Mouse (Mus musculus): ENCODE data around the gene Cox4i2. TPM values are rescaled to one million over a fixed set of nuclear protein-coding genes. Genes with fewer than 3 reads are reported as not detected.

The Cox4i2 gene
- total RNA-seq, 2 experiments from 2014 or later: 3.0 to 4.0 TPM

GRCm38 (mm10) chr2:152799954-152800761 lies 46.2 kb downstream of the Cox4i2 start:
- no peak for DNase-seq

GRCm38 (mm10) chr2:152800762-152801113 lies 46.8 kb downstream of the Cox4i2 start:
- no peak for DNase-seq

DNA sequence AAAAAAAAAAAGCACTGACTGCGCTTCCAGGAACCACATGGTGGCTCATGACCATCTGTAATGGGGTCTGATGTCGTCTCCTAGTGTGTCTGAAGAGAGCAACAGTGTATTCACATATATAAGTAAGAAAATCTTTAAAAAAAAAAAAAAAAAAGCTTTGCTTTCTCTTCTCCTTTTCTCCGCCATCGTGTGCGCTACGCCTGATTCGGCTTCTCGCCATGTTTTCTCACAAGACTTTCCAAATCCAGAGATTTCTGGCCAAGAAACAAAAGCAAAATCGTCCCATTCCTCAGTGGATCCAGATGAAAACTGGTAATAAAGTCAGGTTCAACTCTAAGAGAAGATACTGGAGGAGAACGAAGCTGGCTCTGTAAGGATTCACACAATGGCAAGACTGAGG lies 48.3 kb downstream of the Cox4i2 start:
- no peak for DNase-seq

DNA sequence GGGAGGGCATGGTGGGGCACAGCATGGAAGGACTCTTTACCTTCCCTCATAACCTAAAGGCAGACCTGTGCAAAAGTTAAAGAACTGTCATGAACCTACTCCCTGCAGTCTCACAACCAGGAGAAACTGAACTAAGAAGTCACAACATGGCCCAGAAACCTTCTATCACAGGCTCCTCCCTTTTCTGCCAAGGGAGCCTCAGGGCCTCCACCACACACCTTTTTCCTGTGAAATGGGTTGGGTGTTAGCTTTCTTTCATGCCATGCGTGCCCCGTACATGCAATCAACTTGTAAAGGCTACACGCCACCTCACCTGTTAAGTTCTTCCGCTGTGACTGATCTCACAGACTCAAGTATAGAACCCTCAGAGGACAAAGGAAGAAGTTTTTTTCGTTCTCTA lies 49.1 kb downstream of the Cox4i2 start:
- no peak for DNase-seq

GRCm38 (mm10) chr2:152804408-152805110 lies 50.6 kb downstream of the Cox4i2 start:
- no peak for DNase-seq

DNA sequence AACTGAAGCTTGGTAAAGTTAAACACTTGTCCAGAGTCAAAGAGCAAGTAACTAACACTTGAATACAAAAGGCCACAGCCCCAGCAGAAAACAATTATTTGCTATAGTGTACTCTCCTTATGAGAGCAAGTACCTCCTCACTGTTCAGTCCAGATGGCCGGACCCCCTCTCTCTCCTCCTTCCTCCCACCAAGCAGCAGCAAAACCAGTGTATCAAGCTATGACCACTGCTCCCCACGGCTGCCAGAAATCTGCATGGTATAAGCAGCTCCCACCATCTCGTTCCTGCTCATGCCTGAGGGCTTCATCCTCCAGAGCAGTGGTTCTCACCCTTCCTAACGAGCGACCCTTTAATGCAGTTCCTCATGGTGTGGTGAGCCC lies 51.1 kb downstream of the Cox4i2 start:
- DNase-seq: no peak

DNA sequence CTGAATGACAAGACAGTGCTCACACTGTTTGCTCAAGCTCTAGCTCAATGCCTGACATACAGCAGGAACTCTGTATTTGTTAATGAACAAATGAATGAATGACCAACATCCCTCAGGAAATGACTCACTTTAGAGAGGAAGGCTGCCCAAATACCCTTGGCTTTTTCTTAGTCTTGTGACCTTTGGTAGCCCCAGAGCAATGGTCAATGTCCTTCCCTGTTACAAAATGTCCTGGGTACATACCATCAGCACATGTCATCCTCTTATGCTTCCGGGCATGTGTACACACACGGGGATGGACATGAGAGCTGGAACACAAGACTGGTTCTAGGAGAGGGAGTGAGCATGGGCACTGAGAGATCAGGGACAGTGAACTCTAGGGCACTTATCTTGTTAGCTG lies 52.1 kb downstream of the Cox4i2 start:
- DNase-seq: peak; percentile 49 to 70

GRCm38 (mm10) chr2:152808178-152808577 lies 54.2 kb downstream of the Cox4i2 start:
- no peak for DNase-seq

DNA sequence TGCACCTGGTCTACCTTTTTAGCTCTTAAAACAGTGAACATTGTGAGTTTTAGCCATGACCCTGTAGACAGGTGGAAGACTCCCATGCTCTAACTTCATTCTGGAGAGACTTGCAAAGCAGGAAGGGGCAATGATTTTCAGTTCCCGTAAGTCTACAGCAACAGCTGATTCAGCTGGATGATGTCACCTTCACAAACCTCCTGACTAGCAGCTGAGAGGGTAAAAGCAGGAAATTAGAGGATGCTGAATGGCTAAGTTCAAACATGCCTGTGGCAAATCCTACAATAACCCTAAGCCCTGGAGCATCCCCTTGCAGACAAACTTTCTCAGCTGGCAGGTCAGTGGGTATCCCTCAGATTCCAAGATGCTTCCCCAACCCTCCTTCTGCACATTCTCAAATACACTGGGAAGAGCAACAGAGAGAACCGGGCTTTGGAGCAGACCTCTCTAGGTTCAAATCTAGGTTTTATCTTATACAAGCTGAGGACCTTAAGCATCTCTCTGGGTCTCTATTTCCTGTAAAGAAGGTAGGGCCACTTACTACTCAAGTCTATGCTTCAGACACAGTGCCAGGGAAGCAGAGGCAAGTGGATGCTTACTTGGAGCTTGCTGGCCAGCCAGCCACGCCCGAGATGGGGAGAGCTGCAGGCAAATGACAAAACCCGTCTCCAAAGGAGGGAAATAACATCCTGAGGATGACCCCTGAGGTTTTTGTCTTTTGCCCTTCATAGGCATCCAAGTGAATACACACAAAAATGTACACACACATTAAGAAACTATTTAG lies 56.4 kb downstream of the Cox4i2 start:
- DNase-seq: no peak

GRCm38 (mm10) chr2:152811336-152812165 lies 57.6 kb downstream of the Cox4i2 start:
- no peak for DNase-seq

DNA sequence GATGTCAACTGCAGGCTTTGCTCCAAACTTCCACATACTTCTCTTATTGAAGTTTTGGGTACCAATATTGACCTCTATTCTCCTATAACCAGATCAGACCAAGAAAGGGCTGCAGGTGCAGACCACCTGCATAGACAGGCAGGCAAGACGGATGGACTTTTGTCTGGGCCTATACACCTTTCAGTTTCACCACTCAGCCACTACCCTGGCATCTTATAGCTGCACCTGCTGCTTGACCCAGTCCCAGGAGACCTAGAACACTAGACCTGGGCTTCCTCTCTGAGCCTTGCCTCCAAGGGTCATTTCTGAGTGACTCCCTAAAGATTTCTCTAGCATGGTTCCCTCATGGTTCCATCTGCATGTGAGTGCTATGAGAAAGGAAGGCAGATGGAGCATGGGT lies 59.3 kb downstream of the Cox4i2 start:
- no peak for DNase-seq

- peak; percentile 29 to 42 for DNase-seq
These were observed 60.4 kb downstream of the Cox4i2 start for GRCm38 (mm10) chr2:152814213-152814874.

Small RNA genes within 50 kb of the gene (microRNA-seq; reads per million reads assigned to microRNA genes)
- not detected for gene Gm23802

Other genes starting within 250 kb of the Cox4i2 start
- gene Defb26, start 242.5 kb upstream of the Cox4i2 start, total RNA-seq (2021): not detected
- not detected for gene Defb28, start 235.9 kb upstream of the Cox4i2 start, total RNA-seq (2021)
- not detected for gene Defb29, start 214.1 kb upstream of the Cox4i2 start, total RNA-seq (2021)
- not detected for gene Gm17416, start 184.8 kb upstream of the Cox4i2 start, total RNA-seq (2021)
- gene Defb21, start 181.4 kb upstream of the Cox4i2 start, total RNA-seq (2021): not detected
- 1 to 10 TPM in 1 of 2 experiments, not detected in 1; 1.3 TPM for gene Defb19, start 173.9 kb upstream of the Cox4i2 start, total RNA-seq (2021)
- gene Defb45, start 154.8 kb upstream of the Cox4i2 start, total RNA-seq (2021): not detected
- 1 to 10 TPM in 1 of 2 experiments, not detected in 1; 1.3 TPM for gene Defb36, start 149.8 kb upstream of the Cox4i2 start, total RNA-seq (2021)
- gene Defb25, start 131.1 kb upstream of the Cox4i2 start, total RNA-seq (2021): 1 to 10 TPM in 1 of 2 experiments, not detected in 1; 2.2 TPM
- 10 to 100 TPM in 1 of 2 experiments, 1 to 10 TPM in 1; 9.3 to 13.2 TPM for gene Rem1, start 127.2 kb upstream of the Cox4i2 start, total RNA-seq (2021)
- gene H13, start 84.7 kb upstream of the Cox4i2 start, total RNA-seq (2021): 100 to 1,000 TPM; 169 to 173 TPM
- 10 to 100 TPM; 27.2 to 31.7 TPM for gene Mcts2, start 67.1 kb upstream of the Cox4i2 start, total RNA-seq (2021)
- gene Id1, start 17.9 kb upstream of the Cox4i2 start, total RNA-seq (2021): 100 to 1,000 TPM in 1 of 2 experiments, 10 to 100 TPM in 1; 68.4 to 105 TPM
- 10 to 100 TPM; 58.2 to 93.9 TPM for gene Bcl2l1, start 77.6 kb downstream of the Cox4i2 start, total RNA-seq (2021)
- gene Tpx2, start 93.8 kb downstream of the Cox4i2 start, total RNA-seq (2021): 1 to 10 TPM; 5.1 to 6.2 TPM
- not detected for gene Mylk2, start 157.2 kb downstream of the Cox4i2 start, total RNA-seq (2021)
- 1 to 10 TPM; 2.7 to 2.8 TPM for gene Foxs1, start 179.0 kb downstream of the Cox4i2 start, total RNA-seq (2021)
- gene Dusp15, start 197.5 kb downstream of the Cox4i2 start, total RNA-seq (2021): 1 to 10 TPM in 1 of 2 experiments, under 1 TPM in 1; 0.99 to 2.1 TPM
- gene Ttll9, start 208.3 kb downstream of the Cox4i2 start, total RNA-seq (2021): under 1 TPM; 0.30 to 0.50 TPM